Mouse (Mus musculus) neural tube, embryonic 13.5 days (tissue): Measurements from ENCODE around the gene Sesn1. TPM values are rescaled to one million over a fixed set of nuclear protein-coding genes. Genes with fewer than 3 reads are reported as not detected.

Experiments
- ATAC-seq: fragments of 200-750 bp; cut with Nextera tagmentation; 2 replicates; pipeline ENCODE4 v1.8.0; 2017; ENCODE audit warnings: low read depth, mild to moderate bottlenecking, moderate TSS enrichment, moderate library complexity
- H3K27ac ChIP-seq: fragments of 300-500 bp; sonication (generic); replicated peaks from 2 replicates; pipeline ENCODE4 v1.5.1; 2015; ENCODE audit warnings: moderate library complexity, mild to moderate bottlenecking, inconsistent platforms
- H3K27me3 ChIP-seq: fragments of 300-500 bp; sonication (generic); 2 replicates; pipeline ENCODE4 v1.6.1; 2015; ENCODE audit warnings: mild to moderate bottlenecking, inconsistent platforms
- H3K36me3 ChIP-seq: fragments of 300-500 bp; sonication (generic); 2 replicates; pipeline ENCODE4 v1.6.1; 2015; ENCODE audit warnings: mild to moderate bottlenecking, inconsistent platforms
- H3K4me1 ChIP-seq: fragments of 300-500 bp; sonication (generic); replicated peaks from 2 replicates; pipeline ENCODE4 v1.6.1; 2015; ENCODE audit warnings: inconsistent platforms
- H3K4me2 ChIP-seq: fragments of 300-500 bp; sonication (generic); 2 replicates; pipeline ENCODE4 v1.6.1; 2015; ENCODE audit warnings: inconsistent platforms, mild to moderate bottlenecking, moderate library complexity
- H3K4me3 ChIP-seq: fragments of 300-500 bp; sonication (generic); 2 replicates; pipeline ENCODE4 v1.5.1; 2015; ENCODE audit warnings: mild to moderate bottlenecking, inconsistent platforms
- H3K9ac ChIP-seq: fragments of 300-500 bp; sonication (generic); 2 replicates; pipeline ENCODE4 v1.6.1; 2015; ENCODE audit warnings: moderate library complexity, mild to moderate bottlenecking, inconsistent platforms
- H3K9me3 ChIP-seq: fragments of 300-500 bp; sonication (generic); 2 replicates; pipeline ENCODE4 v1.6.1; 2016; ENCODE audit warnings: inconsistent platforms
- WGBS: fragments of 180-500 bp; shearing (Covaris S2); methylation state at CpG from one replicate; pipeline ENCODE4 v1.1.7; 2015; 5-methylcytosine and 5-hydroxymethylcytosine counted together
- polyA plus RNA-seq: library from polyadenylated mRNA; unstranded; fragments of >200 nt; fragmentation: Nextera tagmentation; extraction: Ambion mirVana; gene quantifications from 2 replicates; pipeline ENCODE4 v1.2.1, GENCODE M21; 2015

Gene Sesn1
- polyA plus RNA-seq, 1 experiment from 2014 or later, result 41.2 TPM

GRCm38 (mm10) chr10:41901864-41902263, 92.1 kb downstream of the Sesn1 start:
- no peak overlapping the region for H3K4me3 ChIP-seq
- H3K4me1 ChIP-seq, result no peaks in the 10 kb centered on the region
- H3K36me3 ChIP-seq, result peaks cover 61% of the 10 kb centered on the region
- H3K4me2 ChIP-seq, result no peak overlapping the region
- no peak overlapping the region for H3K27ac ChIP-seq
- H3K9me3 ChIP-seq, result no peaks in the 10 kb centered on the region
- no peaks in the 10 kb centered on the region for H3K27me3 ChIP-seq
- H3K9ac ChIP-seq, result no peak overlapping the region
- WGBS, result 93% methylated on average over 6 of the region's 6 CpGs
- ATAC-seq, result no peak

- Histone ChIP-seq H3K27me3 (no peaks in the 10 kb centered on the region), H3K36me3 (peaks cover 51% of the 10 kb centered on the region), H3K9me3 (no peaks in the 10 kb centered on the region), H3K27ac (no peak overlapping the region), H3K4me2 (no peak overlapping the region), H3K4me3 (no peak overlapping the region), H3K4me1 (peaks cover 21% of the 10 kb centered on the region), H3K9ac (no peak overlapping the region)
- ATAC-seq, result no peak
- 65% methylated on average over 11 of the region's 11 CpGs for WGBS
These were observed 97.7 kb downstream of the Sesn1 start for GRCm38 (mm10) chr10:41907473-41907872.

- Histone ChIP-seq H3K4me2 (no peak overlapping the region), H3K27ac (no peak overlapping the region), H3K36me3 (peaks cover 46% of the 10 kb centered on the region), H3K4me1 (peaks cover 21% of the 10 kb centered on the region), H3K27me3 (no peaks in the 10 kb centered on the region), H3K9me3 (no peaks in the 10 kb centered on the region), H3K4me3 (no peak overlapping the region), H3K9ac (no peak overlapping the region)
- 82% methylated on average over 4 of the region's 4 CpGs for WGBS
- no peak for ATAC-seq
These were observed 98.2 kb downstream of the Sesn1 start for GRCm38 (mm10) chr10:41907950-41908349.

GRCm38 (mm10) chr10:41908899-41909298, 99.2 kb downstream of the Sesn1 start:
- no peaks in the 10 kb centered on the region for H3K9me3 ChIP-seq
- peaks cover 37% of the 10 kb centered on the region for H3K36me3 ChIP-seq
- H3K4me3 ChIP-seq, result no peak overlapping the region
- H3K27ac ChIP-seq, result peak overlapping the region; percentile 14
- no peak overlapping the region for H3K4me2 ChIP-seq
- WGBS, result 51% methylated on average over 6 of the region's 6 CpGs
- 0 out of 2 replicates have a peak, but pooled peaks have one; percentile 17 for ATAC-seq
- no peak overlapping the region for H3K9ac ChIP-seq
- peaks cover 21% of the 10 kb centered on the region for H3K4me1 ChIP-seq
- no peaks in the 10 kb centered on the region for H3K27me3 ChIP-seq

- no peak for ATAC-seq
- 92% methylated on average over 8 of the region's 8 CpGs for WGBS
- no peak overlapping the region for H3K9ac ChIP-seq
- no peak overlapping the region for H3K27ac ChIP-seq
- H3K27me3 ChIP-seq, result no peaks in the 10 kb centered on the region
- H3K36me3 ChIP-seq, result peaks cover 6% of the 10 kb centered on the region
- H3K4me2 ChIP-seq, result no peak overlapping the region
- no peaks in the 10 kb centered on the region for H3K9me3 ChIP-seq
- H3K4me1 ChIP-seq, result peaks cover 21% of the 10 kb centered on the region
- no peak overlapping the region for H3K4me3 ChIP-seq
These were observed 102.7 kb downstream of the Sesn1 start for GRCm38 (mm10) chr10:41912290-41912994.

GRCm38 (mm10) chr10:41926726-41927125, 117.0 kb downstream of the Sesn1 start:
- peak overlapping the region; percentile 39; the same call in 1 of the 2 replicates for H3K27ac ChIP-seq
- H3K36me3 ChIP-seq, result no peaks in the 10 kb centered on the region
- H3K4me3 ChIP-seq, result no peak overlapping the region
- peaks cover 12% of the 10 kb centered on the region for H3K4me1 ChIP-seq
- H3K4me2 ChIP-seq, result no peak overlapping the region
- 76% methylated on average over 14 of the region's 14 CpGs for WGBS
- H3K9me3 ChIP-seq, result no peaks in the 10 kb centered on the region
- no peaks in the 10 kb centered on the region for H3K27me3 ChIP-seq
- no peak for ATAC-seq
- no peak overlapping the region for H3K9ac ChIP-seq

- 54% methylated on average over 4 of the region's 4 CpGs for WGBS
- Histone ChIP-seq H3K27me3 (no peaks in the 10 kb centered on the region), H3K9ac (no peak overlapping the region), H3K4me2 (no peak overlapping the region), H3K4me3 (no peak overlapping the region), H3K27ac (no peak overlapping the region), H3K36me3 (no peaks in the 10 kb centered on the region), H3K4me1 (peaks cover 51% of the 10 kb centered on the region), H3K9me3 (no peaks in the 10 kb centered on the region)
- ATAC-seq, result no peak
These were observed 121.2 kb downstream of the Sesn1 start for GRCm38 (mm10) chr10:41930966-41931365.

GRCm38 (mm10) chr10:41931962-41932361, 122.2 kb downstream of the Sesn1 start:
- 0 out of 2 replicates have a peak overlapping the region, but pooled peaks have one; percentile 22 for H3K9ac ChIP-seq
- H3K27me3 ChIP-seq, result no peaks in the 10 kb centered on the region
- H3K4me2 ChIP-seq, result peak overlapping the region; percentile 36
- 54% methylated on average over 12 of the region's 12 CpGs for WGBS
- H3K4me3 ChIP-seq, result no peak overlapping the region
- no peaks in the 10 kb centered on the region for H3K9me3 ChIP-seq
- H3K36me3 ChIP-seq, result no peaks in the 10 kb centered on the region
- H3K27ac ChIP-seq, result peak overlapping the region; percentile 85
- ATAC-seq, result no peak
- peaks cover 61% of the 10 kb centered on the region for H3K4me1 ChIP-seq

- Histone ChIP-seq H3K4me1 (peaks cover 67% of the 10 kb centered on the region), H3K9ac (no peak overlapping the region), H3K4me2 (no peak overlapping the region), H3K36me3 (no peaks in the 10 kb centered on the region), H3K9me3 (no peaks in the 10 kb centered on the region), H3K27ac (peak overlapping the region; percentile 89), H3K4me3 (no peak overlapping the region), H3K27me3 (no peaks in the 10 kb centered on the region)
- ATAC-seq, result no peak
- WGBS, result 83% methylated on average over 5 of the region's 5 CpGs
These were observed 123.2 kb downstream of the Sesn1 start for GRCm38 (mm10) chr10:41932943-41933342.

GRCm38 (mm10) chr10:41933536-41933935, 123.8 kb downstream of the Sesn1 start:
- WGBS, result 63% methylated on average over 6 of the region's 6 CpGs
- H3K9me3 ChIP-seq, result no peaks in the 10 kb centered on the region
- no peak overlapping the region for H3K4me3 ChIP-seq
- H3K36me3 ChIP-seq, result no peaks in the 10 kb centered on the region
- no peak overlapping the region for H3K9ac ChIP-seq
- H3K27ac ChIP-seq, result peak overlapping the region; percentile 89
- H3K4me1 ChIP-seq, result peaks cover 67% of the 10 kb centered on the region
- H3K27me3 ChIP-seq, result no peaks in the 10 kb centered on the region
- H3K4me2 ChIP-seq, result no peak overlapping the region
- ATAC-seq, result no peak

GRCm38 (mm10) chr10:41934633-41935475, 125.1 kb downstream of the Sesn1 start:
- peak; percentile 90 for ATAC-seq
- peak overlapping the region; percentile 48 for H3K4me2 ChIP-seq
- no peaks in the 10 kb centered on the region for H3K9me3 ChIP-seq
- H3K9ac ChIP-seq, result peak overlapping the region; percentile 36
- peak overlapping the region; percentile 16; the same call in 1 of the 2 replicates for H3K4me3 ChIP-seq
- H3K27ac ChIP-seq, result peak overlapping the region; percentile 89
- WGBS, result 17% methylated on average over 21 of the region's 21 CpGs
- H3K36me3 ChIP-seq, result no peaks in the 10 kb centered on the region
- no peaks in the 10 kb centered on the region for H3K27me3 ChIP-seq
- H3K4me1 ChIP-seq, result peaks cover 67% of the 10 kb centered on the region

- Histone ChIP-seq H3K4me3 (no peak overlapping the region), H3K36me3 (no peaks in the 10 kb centered on the region), H3K9ac (peak overlapping the region; percentile 36; the same call in 1 of the 2 replicates), H3K27ac (peak overlapping the region; percentile 89), H3K4me1 (peaks cover 67% of the 10 kb centered on the region), H3K9me3 (no peaks in the 10 kb centered on the region), H3K27me3 (no peaks in the 10 kb centered on the region), H3K4me2 (0 out of 2 replicates have a peak overlapping the region, but pooled peaks have one; percentile 48)
- no peak for ATAC-seq
These were observed 125.7 kb downstream of the Sesn1 start for GRCm38 (mm10) chr10:41935476-41935829.
